Mouse (Mus musculus): ENCODE results near the gene Pax6.

Gene Pax6

DNA sequence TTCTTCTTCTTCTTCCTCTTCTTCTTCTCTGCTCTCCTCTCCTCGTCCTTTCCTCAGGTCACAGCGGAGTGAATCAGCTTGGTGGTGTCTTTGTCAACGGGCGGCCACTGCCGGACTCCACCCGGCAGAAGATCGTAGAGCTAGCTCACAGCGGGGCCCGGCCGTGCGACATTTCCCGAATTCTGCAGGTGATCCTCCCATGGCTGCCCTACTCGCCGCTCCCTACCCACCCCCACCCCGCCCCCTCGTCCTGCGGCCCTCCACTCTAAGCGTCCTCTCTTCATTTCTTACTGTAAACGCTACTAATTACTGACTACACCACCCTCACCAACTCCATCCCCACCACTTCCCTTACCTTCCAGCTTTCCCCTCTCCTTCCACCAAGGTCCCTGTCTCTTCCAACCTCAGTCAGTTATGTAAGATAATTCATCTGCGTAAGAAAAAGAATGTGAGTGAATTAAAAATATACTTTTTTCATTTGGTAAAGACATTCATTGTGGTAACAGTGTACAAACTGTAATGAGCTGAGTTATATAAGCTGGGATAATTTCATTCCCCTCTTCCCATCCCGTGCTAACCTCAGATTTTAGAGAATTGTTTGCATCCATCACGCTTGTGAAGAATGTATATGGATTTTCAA, 15.2 kb downstream of the Pax6 start:
- no peak for DNase-seq (ENCODE audit: low read depth, low spot score)

GRCm38 (mm10) chr2:105684991-105685650, 16.4 kb downstream of the Pax6 start:
- no peak for DNase-seq (ENCODE audit: low read depth, low spot score)

- no peak for DNase-seq (ENCODE audit: low read depth, low spot score)
Observed at GRCm38 (mm10) chr2:105685651-105686050, 17.0 kb downstream of the Pax6 start.

DNA sequence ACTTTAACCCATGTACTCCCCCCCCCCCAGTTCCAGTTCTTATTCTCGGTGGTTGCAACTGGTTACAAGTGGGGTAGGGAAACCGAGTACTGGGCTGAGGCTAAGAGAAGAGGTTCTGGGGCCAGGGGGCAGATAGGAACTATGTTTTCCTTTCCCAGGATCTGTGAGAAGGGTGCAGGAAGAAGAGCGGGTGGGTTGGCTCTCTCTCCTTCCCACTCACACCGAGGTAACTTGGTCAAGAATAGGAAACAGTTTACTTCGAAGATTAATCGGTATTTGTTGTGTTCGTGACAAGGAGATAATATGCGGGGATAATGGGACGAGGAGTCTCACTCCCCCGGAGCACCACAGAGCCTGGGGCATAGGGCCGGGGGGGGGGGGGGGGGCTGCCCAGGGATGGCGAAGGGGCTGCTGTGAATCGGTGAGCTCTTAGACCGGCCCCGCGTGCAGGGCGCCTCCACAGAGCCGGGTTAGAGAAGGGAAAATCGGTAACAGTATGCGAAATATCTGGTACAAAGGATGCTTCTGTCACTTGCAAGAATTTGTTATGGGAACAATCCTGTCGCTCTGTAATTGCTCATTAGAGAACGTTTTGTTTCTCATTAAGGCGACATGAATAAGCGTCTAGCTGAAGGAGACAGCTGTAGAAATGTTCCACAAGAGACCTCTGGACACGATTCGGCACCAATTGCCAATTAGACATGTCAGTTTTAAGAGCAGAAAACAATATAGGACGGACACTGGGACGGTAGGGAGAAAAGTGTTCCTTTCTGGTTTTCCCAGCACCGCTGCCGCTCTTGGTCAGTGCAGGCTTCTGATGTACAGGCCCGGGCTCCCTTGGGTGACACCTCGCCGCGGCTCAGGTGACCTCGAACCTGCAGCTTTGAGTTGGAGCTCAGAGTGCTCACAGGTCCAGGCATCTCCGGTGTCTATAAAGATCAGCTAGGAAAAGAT, 17.9 kb downstream of the Pax6 start:
- no peak for DNase-seq (ENCODE audit: low read depth, low spot score)

GRCm38 (mm10) chr2:105687317-105687991, 18.8 kb downstream of the Pax6 start:
- no peak for DNase-seq (ENCODE audit: low read depth, low spot score)

DNA sequence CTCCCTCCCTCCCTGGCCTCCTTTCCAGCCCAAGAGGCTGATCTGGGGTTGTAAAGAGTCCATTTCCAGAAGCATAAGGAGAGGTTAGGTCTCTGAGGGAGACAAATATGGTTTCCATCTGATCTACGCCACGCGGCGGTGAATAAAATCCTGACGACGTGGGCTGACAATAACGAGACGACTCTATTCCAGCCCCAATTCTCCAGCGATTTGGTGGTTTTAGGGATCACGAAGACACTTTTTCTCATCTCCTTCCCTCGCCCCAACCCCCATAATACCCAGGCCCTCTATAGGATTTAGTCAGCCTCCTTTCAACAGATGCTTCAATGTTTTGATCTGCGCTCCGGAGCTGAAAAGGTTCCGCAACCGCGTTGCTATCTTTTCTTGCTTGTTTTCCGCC, 19.3 kb downstream of the Pax6 start:
- DNase-seq (ENCODE audit: low read depth, low spot score) = no peak

DNA sequence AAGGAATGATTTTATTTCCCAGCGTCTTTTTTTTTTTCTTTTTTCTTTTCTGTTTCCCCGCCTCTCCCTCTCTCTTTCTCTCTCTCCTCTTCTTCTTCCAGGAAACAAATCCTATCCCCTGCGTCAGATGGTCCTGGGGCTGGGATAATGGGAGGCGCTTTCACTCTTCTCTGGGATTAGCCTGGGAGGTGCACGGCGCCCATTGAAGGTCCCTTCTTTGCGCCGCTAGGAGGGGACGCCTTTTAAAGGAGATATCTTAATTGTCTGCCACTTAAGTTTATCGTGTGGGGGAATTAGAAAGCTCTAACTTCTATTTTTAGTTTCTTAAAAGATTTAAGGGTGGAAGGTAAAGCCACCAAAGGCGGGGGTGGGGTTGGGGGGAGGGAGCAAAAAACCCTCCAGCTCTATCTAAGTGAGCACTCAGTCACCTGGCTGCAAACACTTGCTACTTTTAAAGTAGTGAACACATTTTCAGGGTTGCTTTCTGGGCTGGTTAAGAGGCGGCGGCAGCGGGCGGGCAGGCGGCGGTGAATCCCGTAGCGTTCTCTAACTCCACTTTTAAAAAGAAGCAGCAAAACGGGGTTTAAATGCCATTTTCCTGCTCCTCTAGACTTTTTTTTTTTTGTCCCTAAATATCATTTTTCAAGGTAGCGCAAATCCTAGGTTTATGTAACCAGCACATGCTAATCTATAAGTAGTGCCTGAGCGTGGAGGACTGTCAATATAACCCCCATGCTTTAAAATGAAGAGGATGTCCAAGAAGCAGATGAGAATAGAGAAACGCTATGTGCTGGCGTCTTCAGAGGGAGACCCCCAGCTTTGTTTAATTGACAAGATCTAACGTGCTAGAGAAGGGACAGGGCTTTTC, 20.0 kb downstream of the Pax6 start:
- no peak for DNase-seq (ENCODE audit: low read depth, low spot score)

GRCm38 (mm10) chr2:105689304-105689770, 20.6 kb downstream of the Pax6 start:
- no peak for DNase-seq (ENCODE audit: low read depth, low spot score)

GRCm38 (mm10) chr2:105689771-105690639, 21.3 kb downstream of the Pax6 start:
- no peak for DNase-seq (ENCODE audit: low read depth, low spot score)

GRCm38 (mm10) chr2:105691296-105691695, 22.6 kb downstream of the Pax6 start:
- no peak for DNase-seq (ENCODE audit: low read depth, low spot score)

DNA sequence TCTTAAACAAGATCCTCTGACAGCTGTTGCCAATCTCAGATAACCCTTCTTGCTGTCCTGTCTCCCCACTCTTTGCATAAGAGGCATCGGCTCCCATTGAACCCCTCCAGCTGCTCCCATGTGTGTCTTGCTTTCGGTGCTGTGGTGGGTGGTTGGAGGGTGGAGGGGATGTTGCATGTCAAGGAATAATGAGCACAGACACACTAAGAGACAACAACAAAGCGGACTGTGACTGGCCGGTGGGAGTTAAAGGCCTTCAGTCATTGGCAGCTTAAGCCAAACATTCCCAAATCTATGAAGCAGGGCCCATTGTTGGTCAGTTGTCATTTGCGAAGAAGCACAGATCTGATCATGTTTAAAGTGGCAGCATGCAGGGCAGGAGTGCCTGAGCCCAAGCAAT, 29.0 kb downstream of the Pax6 start:
- DNase-seq (ENCODE audit: low read depth, low spot score) = no peak

DNA sequence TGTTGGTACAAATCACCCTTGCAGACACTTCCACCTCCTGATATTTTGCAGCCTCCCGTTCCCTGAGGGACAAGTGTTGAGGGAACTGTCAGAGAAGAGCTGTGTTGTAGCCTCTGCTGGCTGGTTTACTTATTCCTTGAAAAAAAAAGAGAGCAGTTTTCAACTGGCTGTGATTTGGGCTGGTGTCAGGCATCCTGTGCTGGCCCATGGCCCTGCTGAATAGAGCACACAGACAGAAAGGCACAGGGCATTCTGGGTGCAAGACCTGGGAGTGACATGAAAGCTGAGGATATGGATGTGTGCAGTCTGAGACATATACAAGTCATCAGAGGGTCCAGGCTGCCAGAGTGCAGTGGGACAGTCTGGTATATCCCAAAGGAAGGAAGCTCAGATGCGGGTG, 29.9 kb downstream of the Pax6 start:
- no peak for DNase-seq (ENCODE audit: low read depth, low spot score)

DNA sequence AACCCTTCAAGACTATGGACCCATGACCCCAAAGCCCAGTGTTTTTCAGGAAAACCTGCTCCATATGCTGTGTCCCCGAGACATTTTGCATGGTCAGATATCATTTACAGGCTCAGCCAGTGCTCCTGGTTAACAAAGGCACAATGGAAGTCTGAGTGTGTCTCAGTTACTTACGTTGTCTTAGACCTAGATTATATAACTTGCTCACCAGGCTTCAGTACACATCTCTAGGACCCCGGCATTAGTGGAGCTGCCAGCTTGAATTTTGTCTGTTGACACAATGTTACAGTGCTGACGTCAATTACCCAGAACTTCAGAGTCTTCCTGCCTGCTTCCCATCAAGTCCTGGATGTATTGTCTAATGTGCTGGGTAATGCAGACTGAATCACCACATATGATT, 33.1 kb downstream of the Pax6 start:
- DNase-seq (ENCODE audit: low read depth, low spot score) = no peak

DNA sequence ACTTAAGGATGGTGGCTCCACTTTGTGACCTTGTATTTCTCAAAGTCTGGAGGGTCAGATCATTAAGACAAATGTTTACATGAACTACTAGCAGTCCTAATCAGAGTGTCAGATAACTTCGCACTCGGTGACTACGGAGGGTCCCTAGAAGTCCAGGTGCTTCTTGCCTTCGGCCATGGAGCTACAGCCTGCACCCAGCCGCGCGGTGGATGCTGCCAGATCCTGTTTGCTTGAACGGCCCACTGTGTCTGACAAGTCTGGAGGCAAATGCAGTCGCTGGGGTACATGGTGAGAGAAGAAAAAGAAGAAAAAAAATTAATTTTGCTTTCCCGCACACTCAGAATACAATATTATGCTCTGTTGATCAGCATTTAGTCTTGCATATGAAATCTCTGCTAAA, 33.9 kb downstream of the Pax6 start:
- DNase-seq (ENCODE audit: low read depth, low spot score) = no peak

- no peak for DNase-seq (ENCODE audit: low read depth, low spot score)
Observed at GRCm38 (mm10) chr2:105705320-105705719, 36.6 kb downstream of the Pax6 start.

DNA sequence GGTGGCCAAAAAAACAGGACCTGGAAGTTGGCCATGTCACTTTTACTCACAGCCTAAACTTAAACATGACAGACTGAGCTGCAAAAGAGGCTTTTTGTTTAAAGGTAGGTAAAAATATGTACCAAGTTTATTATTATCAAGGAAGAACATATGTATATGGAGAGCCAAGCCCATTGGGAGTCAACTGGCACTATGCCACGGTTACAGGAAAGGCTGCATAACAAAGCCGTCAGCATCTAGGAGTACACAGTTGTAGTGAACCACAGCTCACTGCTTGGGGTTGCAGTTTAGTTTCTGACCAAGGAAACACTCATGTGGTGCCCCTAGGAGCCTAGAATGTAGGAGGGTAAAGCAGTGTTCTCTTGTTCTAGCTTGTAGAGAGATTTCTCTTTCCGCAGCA, 40.4 kb downstream of the Pax6 start:
- no peak for DNase-seq (ENCODE audit: low read depth, low spot score)

- no peak for DNase-seq (ENCODE audit: low read depth, low spot score)
Observed at GRCm38 (mm10) chr2:105710511-105710910, 41.8 kb downstream of the Pax6 start.

GRCm38 (mm10) chr2:105715409-105716115, 46.9 kb downstream of the Pax6 start:
- DNase-seq (ENCODE audit: low read depth, low spot score) = no peak

- no peak for DNase-seq (ENCODE audit: low read depth, low spot score)
Observed at GRCm38 (mm10) chr2:105726657-105727056, 58.0 kb downstream of the Pax6 start.

Measured in embryo, embryonic 11.5 days (tissue).